Mouse (Mus musculus): ENCODE measurements around the gene Kif5a.

DNA sequence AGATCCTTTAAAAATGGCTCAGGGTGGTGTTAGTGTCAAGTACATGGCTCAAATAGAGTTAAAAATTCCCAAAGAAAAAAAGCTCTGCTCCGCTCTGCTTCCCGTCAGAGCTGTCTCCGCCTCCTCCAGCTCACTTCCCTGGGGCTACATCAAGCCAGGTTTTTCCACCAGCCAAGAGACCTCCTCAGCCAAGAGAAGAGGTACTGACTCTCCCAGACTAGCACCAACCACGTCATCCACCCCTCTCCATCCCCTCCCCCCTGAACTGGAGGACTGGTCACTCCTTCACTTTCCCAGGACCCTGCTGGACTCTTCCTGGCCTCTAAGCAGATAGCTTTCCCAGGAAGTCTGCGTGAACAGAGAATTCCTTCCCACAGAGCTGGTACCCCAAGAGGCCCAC, 66.8 kb downstream of the Kif5a start:
- TF ChIP-seq CTCF (IDR thresholded peaks at IDR 0.05; ENCODE audit: low read depth, low read length) = no peak
- TF ChIP-seq TAL1 (conservative IDR thresholded peaks at IDR 0.05; ENCODE audit: low read depth, low read length) = no peak
- no peak for TF ChIP-seq GATA1 (IDR thresholded peaks at IDR 0.05; ENCODE audit: borderline replicate concordance, low read length)
